Comparison of ENCODE assay signal across 12 mouse cellular contexts in the genomic region with DNA sequence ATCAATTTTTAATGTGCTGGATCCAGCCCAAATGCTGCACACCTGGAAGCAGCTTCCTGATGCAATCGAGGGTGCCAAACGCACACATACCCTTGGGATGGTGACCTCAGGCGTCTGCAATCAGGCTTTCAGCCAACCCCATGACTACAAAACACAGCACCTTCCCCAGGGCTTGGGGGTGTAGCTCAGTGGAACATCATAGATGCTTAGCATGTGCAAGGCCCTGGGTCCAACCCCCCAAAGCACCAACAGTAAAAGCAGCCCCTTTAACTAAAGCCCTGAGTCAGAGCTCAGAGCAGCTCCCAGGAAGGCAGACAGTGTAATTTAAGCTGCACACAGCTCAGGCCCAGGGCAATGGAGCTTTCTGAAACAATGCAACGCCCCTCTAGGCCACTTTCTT. TPM values are rescaled to one million over a fixed set of nuclear protein-coding genes. Genes with fewer than 3 reads are reported as not detected.
DNase-seq lines count a peak whose midpoint lies in the region; ATAC-seq and TF ChIP-seq lines count a peak whose summit lies in the region.
"Had no signal": no experiment of that assay in that cellular context is flagged by ENCODE, and none has a peak within 500 bp of the region (broad histone marks: within the 10 kb centered on the region; RNA-seq: fewer than 3 reads in every experiment).

No protein-coding gene starts in this region.

- TF ChIP-seq POLR2A in olfactory bulb, adult 2 months (IDR thresholded peaks at IDR 0.05; ENCODE audit: insufficient read depth, low read depth, low read length), result no peak

- no peaks in the 10 kb centered on the region for H3K9me3 ChIP-seq in forebrain, embryonic 16.5 days (ENCODE audit: control insufficient read depth, low read length)
- no peaks in the 10 kb centered on the region for H3K9me3 ChIP-seq in forebrain, embryonic 12.5 days
- H3K9me3 ChIP-seq in kidney, embryonic 16.5 days (ENCODE audit: low read length), result no peaks in the 10 kb centered on the region

- WGBS in forebrain, embryonic 16.5 days, result 33% methylated on average over 4 of the region's 4 CpGs
- 49% methylated on average over 4 of the region's 4 CpGs for WGBS in forebrain, embryonic 12.5 days
- 47% methylated on average over 4 of the region's 4 CpGs for WGBS in kidney, embryonic 16.5 days
- WGBS in olfactory bulb, adult 2 months, result 22% methylated on average over 4 of the region's 4 CpGs

- no peaks in the 10 kb centered on the region for H3K27me3 ChIP-seq in forebrain, embryonic 16.5 days (replicated peaks; ENCODE audit: control insufficient read depth, insufficient read depth, low read length)
- H3K27me3 ChIP-seq in forebrain, embryonic 12.5 days, result peaks cover 27% of the 10 kb centered on the region; the same call in 1 of the 2 replicates
- no peaks in the 10 kb centered on the region for H3K27me3 ChIP-seq in kidney, embryonic 16.5 days (ENCODE audit: insufficient read depth, low read length)

- no peak for TF ChIP-seq CTCF in olfactory bulb, adult 2 months (IDR thresholded peaks at IDR 0.05; ENCODE audit: insufficient read depth, low read depth, low read length)

- no peak overlapping the region for H3K27ac ChIP-seq in forebrain, embryonic 16.5 days (ENCODE audit: low read length)
- no peak overlapping the region for H3K27ac ChIP-seq in forebrain, embryonic 12.5 days
- H3K27ac ChIP-seq in kidney, embryonic 16.5 days (ENCODE audit: low read length), result peak overlapping the region; percentile 27; the same call in 1 of the 2 replicates
- peak overlapping the region; percentile 56 for H3K27ac ChIP-seq in olfactory bulb, adult 2 months (ENCODE audit: insufficient read depth, low read depth, low read length)

- 0 out of 2 replicates have a peak overlapping the region, but pooled peaks have one; percentile 8 for H3K9ac ChIP-seq in forebrain, embryonic 16.5 days (replicated peaks; ENCODE audit: low read depth, low read length)
- H3K9ac ChIP-seq in forebrain, embryonic 12.5 days, result no peak overlapping the region
- H3K9ac ChIP-seq in kidney, embryonic 16.5 days (replicated peaks; ENCODE audit: low read length), result no peak overlapping the region; the same call in 1 of the 2 replicates
- H3K9ac ChIP-seq: lung, embryonic 14.5 days had no signal

- no peak for ATAC-seq in forebrain, embryonic 16.5 days
- ATAC-seq in forebrain, embryonic 12.5 days (ENCODE audit: low FRiP score), result no peak
- peak; percentile 75 for ATAC-seq in kidney, embryonic 16.5 days (ENCODE audit: low FRiP score, low TSS enrichment)
- ATAC-seq: intestine, embryonic 16.5 days had no signal

- H3K36me3 ChIP-seq in forebrain, embryonic 16.5 days (ENCODE audit: control insufficient read depth, insufficient read depth), result peaks cover 5% of the 10 kb centered on the region; the same call in 1 of the 2 replicates
- 0 out of 2 replicates have a peak, but pooled peaks cover 3% of the 10 kb centered on the region for H3K36me3 ChIP-seq in forebrain, embryonic 12.5 days (replicated peaks)
- H3K36me3 ChIP-seq in kidney, embryonic 16.5 days (ENCODE audit: insufficient read depth, low read length), result peaks cover 9% of the 10 kb centered on the region; the same call in 1 of the 2 replicates

- H3K4me2 ChIP-seq in forebrain, embryonic 16.5 days (ENCODE audit: low read length), result 0 out of 2 replicates have a peak overlapping the region, but pooled peaks have one; percentile 4
- no peak overlapping the region for H3K4me2 ChIP-seq in forebrain, embryonic 12.5 days
- no peak overlapping the region for H3K4me2 ChIP-seq in kidney, embryonic 16.5 days (replicated peaks; ENCODE audit: low read depth, low read length)
- H3K4me2 ChIP-seq: lung, embryonic 14.5 days had no signal

- peaks cover 58% of the 10 kb centered on the region for H3K4me1 ChIP-seq in forebrain, embryonic 16.5 days (replicated peaks; ENCODE audit: control insufficient read depth, insufficient read depth, low read length)
- peaks cover 53% of the 10 kb centered on the region for H3K4me1 ChIP-seq in forebrain, embryonic 12.5 days
- peaks cover 37% of the 10 kb centered on the region for H3K4me1 ChIP-seq in kidney, embryonic 16.5 days (ENCODE audit: insufficient read depth, low read length)
- H3K4me1 ChIP-seq in olfactory bulb, adult 2 months (ENCODE audit: control insufficient read depth, insufficient read depth, low read length), result peaks cover 33% of the 10 kb centered on the region

- H3K4me3 ChIP-seq in forebrain, embryonic 16.5 days (replicated peaks; ENCODE audit: low read length), result no peak overlapping the region
- H3K4me3 ChIP-seq in forebrain, embryonic 12.5 days (replicated peaks), result no peak overlapping the region
- H3K4me3 ChIP-seq in kidney, embryonic 16.5 days (ENCODE audit: low read length), result no peak overlapping the region
- no peak overlapping the region for H3K4me3 ChIP-seq in olfactory bulb, adult 2 months (ENCODE audit: insufficient read depth, low read depth, low read length)

- DNase-seq in thymus, postnatal 0 days (ENCODE audit: low spot score), result peak; percentile 35
- no peak for DNase-seq in thymus, postnatal 25 days
- DNase-seq in urinary bladder, postnatal 10 days (ENCODE audit: low spot score), result no peak
- DNase-seq in urinary bladder, postnatal 36 days (ENCODE audit: low spot score in 2 of 2), result no peak
- DNase-seq: adrenal gland, postnatal 25 days; lung, embryonic 14.5 days had no signal

RNA-seq across cellular contexts. Expression of a gene that starts 9.3 kb away (rescaled TPM):
- 40.2 and 45.3 TPM in 2 replicates for polyA plus RNA-seq in forebrain, embryonic 16.5 days (2015; fragmentation: Nextera tagmentation; extraction: Ambion mirVana)
- polyA plus RNA-seq in forebrain, embryonic 12.5 days (2016; fragmentation: Nextera tagmentation; extraction: Ambion mirVana), result 12.7 and 15.5 TPM in 2 replicates
- 9.1 and 11.4 TPM in 2 replicates for polyA plus RNA-seq in thymus, postnatal 0 days (2015; fragmentation: Nextera tagmentation; extraction: Ambion mirVana)
- 12.0 and 13.4 TPM in 2 replicates for polyA plus RNA-seq in kidney, embryonic 16.5 days (2015; fragmentation: Nextera tagmentation; extraction: Ambion mirVana)
- 62.8 TPM in 1 of 2 replicates, not detected in the other for polyA plus RNA-seq in olfactory bulb, adult 2 months (2012; ENCODE audit: insufficient read depth, insufficient read length, low replicate concordance, missing spikeins)

RNA-seq across cellular contexts. Expression of a gene that starts 49.7 kb away (rescaled TPM):
- not detected in 2 replicates for polyA plus RNA-seq in forebrain, embryonic 16.5 days (2015; fragmentation: Nextera tagmentation; extraction: Ambion mirVana)
- polyA plus RNA-seq in forebrain, embryonic 12.5 days (2016; fragmentation: Nextera tagmentation; extraction: Ambion mirVana), result not detected in 2 replicates
- 0.19 TPM in 1 of 2 replicates, not detected in the other for polyA plus RNA-seq in thymus, postnatal 0 days (2015; fragmentation: Nextera tagmentation; extraction: Ambion mirVana)
- polyA plus RNA-seq in kidney, embryonic 16.5 days (2015; fragmentation: Nextera tagmentation; extraction: Ambion mirVana), result 0.05 and 0.17 TPM in 2 replicates
- not detected in 2 replicates for polyA plus RNA-seq in olfactory bulb, adult 2 months (2012; ENCODE audit: insufficient read depth, insufficient read length, low replicate concordance, missing spikeins)
- polyA plus RNA-seq: forebrain, embryonic 11.5 days had no signal

Comparison
In these comparisons a context has a peak if more than half of its experiments do, and no peak if none do; other contexts are left out.
1. H3K27ac ChIP-seq: peak in kidney, embryonic 16.5 days (single experiment) and olfactory bulb, adult 2 months (single experiment); none in forebrain, embryonic 16.5 days (single experiment) and forebrain, embryonic 12.5 days (single experiment).